Mouse (Mus musculus): ENCODE data around the gene Tcea2.

Gene Tcea2

DNA sequence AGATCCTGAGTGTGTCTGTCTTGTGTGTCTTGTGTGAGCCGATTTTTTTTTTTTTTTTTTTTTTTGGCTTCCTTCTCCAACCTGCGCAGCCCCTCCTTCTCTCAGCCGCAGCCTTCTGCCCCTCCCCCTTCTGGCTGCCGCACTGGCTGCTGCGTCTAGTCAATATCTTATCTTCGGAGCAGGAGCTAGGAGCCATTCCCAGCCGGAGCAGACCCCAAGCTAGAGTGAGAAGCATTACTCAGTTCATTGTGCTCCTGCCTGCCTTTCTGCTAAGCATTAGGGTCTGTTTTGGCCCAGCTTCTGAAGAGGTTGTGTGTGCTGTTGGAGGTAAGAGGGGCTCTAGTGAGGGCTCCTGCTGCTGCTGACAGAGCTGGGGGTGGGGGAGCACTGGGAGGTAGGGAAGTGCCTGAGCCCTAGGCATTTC lies 34.8 kb downstream of the Tcea2 start, which contains the start of gene Oprl1:
Gene Oprl1, plus strand, starts transcription at position 114 of the 424 bp plus-strand sequence.
- DNase-seq (ENCODE audit: low spot score) = no peak

DNA sequence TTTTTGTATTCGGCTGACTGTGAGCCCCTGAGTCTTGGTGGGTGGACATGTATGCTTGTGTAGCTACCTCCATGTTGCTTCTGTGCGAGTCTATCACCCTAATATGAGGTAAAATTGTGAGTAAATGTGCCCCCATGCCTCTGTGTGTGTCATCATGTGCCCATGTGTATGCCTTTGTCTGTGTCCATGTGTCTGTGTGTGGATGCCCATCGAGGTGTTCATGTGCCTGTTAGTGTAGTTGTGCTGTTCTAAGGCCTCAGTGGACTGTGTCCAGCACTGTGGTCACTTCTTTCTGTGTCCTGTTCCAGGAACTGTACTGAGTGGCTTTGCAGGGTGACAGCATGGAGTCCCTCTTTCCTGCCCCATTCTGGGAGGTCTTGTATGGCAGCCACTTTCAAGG lies 35.3 kb downstream of the Tcea2 start:
- no peak for DNase-seq (ENCODE audit: low spot score)

- DNase-seq (ENCODE audit: low spot score) = no peak
Observed at GRCm38 (mm10) chr2:181716991-181717390, 36.9 kb downstream of the Tcea2 start.

DNA sequence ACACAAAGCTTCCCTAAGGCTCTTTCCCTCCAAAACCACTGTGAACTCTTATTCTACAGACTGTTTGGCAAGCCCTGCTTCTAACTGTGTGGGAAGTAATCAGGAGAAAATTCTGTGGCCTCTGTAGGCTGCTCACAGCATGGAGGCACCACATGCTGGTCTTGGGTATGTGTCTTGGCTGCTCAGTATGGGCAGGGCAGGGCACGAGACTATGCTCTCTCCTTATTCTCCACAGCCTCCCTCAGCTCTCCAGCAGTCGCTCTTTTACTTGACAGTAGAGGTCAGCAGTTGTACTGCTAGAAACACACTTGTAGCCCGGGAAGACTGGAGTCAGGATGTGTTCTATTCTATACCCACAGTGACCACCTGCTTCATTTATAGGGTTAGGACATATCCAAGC lies 40.0 kb downstream of the Tcea2 start:
- no peak for DNase-seq (ENCODE audit: low spot score)

DNA sequence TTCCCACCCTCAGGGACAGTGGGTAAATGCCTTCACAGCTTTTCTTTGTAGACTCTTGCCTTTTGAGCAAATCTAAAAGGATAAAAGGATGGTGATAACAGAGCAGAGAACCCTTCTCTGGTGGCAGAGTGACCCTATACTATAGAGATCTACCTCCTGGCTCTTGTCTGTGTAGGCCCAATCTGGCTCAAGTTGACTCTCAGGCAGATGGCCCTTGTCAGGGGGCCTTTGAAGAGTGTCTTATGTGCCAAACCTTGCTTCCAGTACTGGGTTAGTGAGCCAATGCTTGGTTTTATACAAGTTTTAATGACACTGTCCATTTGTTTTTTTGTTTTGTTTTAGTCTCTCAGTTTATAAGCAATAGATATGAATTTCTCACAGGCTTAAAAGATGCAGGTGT lies 41.1 kb downstream of the Tcea2 start:
- DNase-seq (ENCODE audit: low spot score) = no peak

- DNase-seq (ENCODE audit: low spot score) = no peak
Observed at GRCm38 (mm10) chr2:181722213-181722612, 42.1 kb downstream of the Tcea2 start.

GRCm38 (mm10) chr2:181727659-181728262 lies 47.7 kb downstream of the Tcea2 start:
- no peak for DNase-seq (ENCODE audit: low spot score)

GRCm38 (mm10) chr2:181730051-181730450 lies 49.9 kb downstream of the Tcea2 start:
- no peak for DNase-seq (ENCODE audit: low spot score)

Measured in urinary bladder, postnatal 14 days (tissue).